Mouse (Mus musculus): ENCODE data around the gene Hsd3b1. TPM values are rescaled to one million over a fixed set of nuclear protein-coding genes. Genes with fewer than 3 reads are reported as not detected.
"Not testable (repeated sequence)": the region's sequence is repeated elsewhere in the genome, so short reads cannot be mapped to it uniquely, and the experiment has no call there.

Gene Hsd3b1
- total RNA-seq (2022) = 1 to 10 TPM in 1 of 4 experiments, not detected in 3; 4.6 TPM

GRCm38 (mm10) chr3:98859576-98859975, at the start of gene Hsd3b1:
Hsd3b1 (minus strand) TSS chr3:98859794.
- DNase-seq (ENCODE audit: low spot score in 2 of 2) = no peak

- DNase-seq (ENCODE audit: low spot score in 2 of 2) = no peak
Observed at GRCm38 (mm10) chr3:98897606-98898005, 38.0 kb upstream of the Hsd3b1 start.

- DNase-seq (ENCODE audit: low spot score in 2 of 2) = no peak
Observed at GRCm38 (mm10) chr3:98895071-98895601, 35.5 kb upstream of the Hsd3b1 start.

GRCm38 (mm10) chr3:98893057-98893772, 33.6 kb upstream of the Hsd3b1 start, which contains the start of gene Hao2:
Hao2 (minus strand) TSS chr3:98893239.
- no peak for DNase-seq (ENCODE audit: low spot score in 2 of 2)

GRCm38 (mm10) chr3:98890430-98890829, 30.8 kb upstream of the Hsd3b1 start:
- DNase-seq (ENCODE audit: low spot score in 2 of 2) = no peak

- DNase-seq (ENCODE audit: low spot score in 2 of 2) = no peak
Observed at GRCm38 (mm10) chr3:98888206-98888605, 28.6 kb upstream of the Hsd3b1 start.

GRCm38 (mm10) chr3:98880831-98881230, 21.2 kb upstream of the Hsd3b1 start:
- DNase-seq (ENCODE audit: low spot score in 2 of 2) = no peak

GRCm38 (mm10) chr3:98880216-98880615, 20.6 kb upstream of the Hsd3b1 start:
- DNase-seq (ENCODE audit: low spot score in 2 of 2) = no peak

- DNase-seq (ENCODE audit: low spot score in 2 of 2) = no peak
Observed at GRCm38 (mm10) chr3:98868219-98868618, 8.6 kb upstream of the Hsd3b1 start.

- DNase-seq (ENCODE audit: low spot score in 2 of 2) = no peak
Observed at GRCm38 (mm10) chr3:98862800-98863199, 3.2 kb upstream of the Hsd3b1 start.

- DNase-seq (ENCODE audit: low spot score in 2 of 2) = no peak
Observed at GRCm38 (mm10) chr3:98858051-98858450, 1.5 kb downstream of the Hsd3b1 start.

- DNase-seq (ENCODE audit: low spot score in 2 of 2) = no peak
Observed at GRCm38 (mm10) chr3:98856892-98857291, 2.7 kb downstream of the Hsd3b1 start.

GRCm38 (mm10) chr3:98855160-98855559, 4.4 kb downstream of the Hsd3b1 start:
- DNase-seq (ENCODE audit: low spot score in 2 of 2) = no peak

GRCm38 (mm10) chr3:98853685-98854084, 5.9 kb downstream of the Hsd3b1 start:
- DNase-seq (ENCODE audit: low spot score in 2 of 2) = no peak

- DNase-seq (ENCODE audit: low spot score in 2 of 2) = no peak
Observed at GRCm38 (mm10) chr3:98853051-98853450, 6.5 kb downstream of the Hsd3b1 start.

- DNase-seq (ENCODE audit: low spot score in 2 of 2) = no peak
Observed at GRCm38 (mm10) chr3:98852631-98853030, 7.0 kb downstream of the Hsd3b1 start.

- DNase-seq (ENCODE audit: low spot score in 2 of 2) = no peak
Observed at GRCm38 (mm10) chr3:98851853-98852252, 7.7 kb downstream of the Hsd3b1 start.

GRCm38 (mm10) chr3:98850262-98850661, 9.3 kb downstream of the Hsd3b1 start:
- no peak for DNase-seq (ENCODE audit: low spot score in 2 of 2)

GRCm38 (mm10) chr3:98848898-98849297, 10.7 kb downstream of the Hsd3b1 start:
- no peak for DNase-seq (ENCODE audit: low spot score in 2 of 2)

- DNase-seq (ENCODE audit: low spot score in 2 of 2) = no peak
Observed at GRCm38 (mm10) chr3:98814101-98814670, 45.4 kb downstream of the Hsd3b1 start, which contains the start of gene Hsd3b6. Hsd3b6 (minus strand) TSS chr3:98814443.

- DNase-seq (ENCODE audit: low spot score in 2 of 2) = not testable (repeated sequence)
Observed at GRCm38 (mm10) chr3:98812653-98813052, 46.9 kb downstream of the Hsd3b1 start.

GRCm38 (mm10) chr3:98805032-98805431, 54.6 kb downstream of the Hsd3b1 start:
- not testable (repeated sequence) for DNase-seq (ENCODE audit: low spot score in 2 of 2)

Measured in gastrocnemius, adult 8-10 months (tissue).